Mouse (Mus musculus) lung, postnatal 0 days (tissue): ENCODE measurements at regions not wholly inside any gene's neighbourhood (a gene's known extent, or its start where the extent isn't known, plus 50 kb on each side); places are given as distances from the start of the nearest gene placed in this dataset.

Experiments used
- CTCF ChIP-seq: IDR thresholded peaks from 2 replicates; pipeline ENCODE4 v1.5.1; 2016; ENCODE audit warnings: antibody characterized with exemption, mild to moderate bottlenecking
- EP300 ChIP-seq: IDR thresholded peaks from 2 replicates; pipeline ENCODE4 v1.6.1; 2016; ENCODE audit warnings: antibody characterized with exemption, mild to moderate bottlenecking, control low read depth

GRCm38 (mm10) chr2:160223366-160223765, 110.6 kb downstream of the Gm826 start:
- TF ChIP-seq CTCF (no peak), EP300 (no peak)
